Mouse (Mus musculus): Measurements from ENCODE around the gene Cep135.

- TF ChIP-seq CTCF (IDR thresholded peaks at IDR 0.05; ENCODE audit: low read depth, low read length) = no peak
- TF ChIP-seq POLR2A (IDR thresholded peaks at IDR 0.05; ENCODE audit: borderline replicate concordance, low read depth, low read length) = no peak
These were observed 1.5 kb downstream of the Cep135 start for GRCm38 (mm10) chr5:76590009-76590408.

All from bone marrow macrophage, adult 2 months (primary cell).